Mouse (Mus musculus): ENCODE measurements around the gene Slc2a13. TPM values are rescaled to one million over a fixed set of nuclear protein-coding genes. Genes with fewer than 3 reads are reported as not detected.
A peak's percentile ranks its signal among the peaks of the same experiment; 100 is the strongest.

Slc2a13 gene
- polyA plus RNA-seq, 1 experiment from 2014 or later = 0.13 TPM

GRCm38 (mm10) chr15:91263926-91264325, 309.1 kb downstream of the Slc2a13 start:
- peaks cover 26% of the 10 kb centered on the region for H3K4me1 ChIP-seq (replicated peaks)
- no peak overlapping the region for H3K27ac ChIP-seq
- ATAC-seq (ENCODE audit: low read depth) (no peak), DNase-seq (no peak)
- H3K4me2 ChIP-seq = no peak overlapping the region
- WGBS (ENCODE audit: insufficient replicate concordance) = 70% methylated on average over 1 of the region's 1 CpGs
- no peaks in the 10 kb centered on the region for H3K27me3 ChIP-seq
- no peaks in the 10 kb centered on the region for H3K36me3 ChIP-seq
- no peak overlapping the region for H3K4me3 ChIP-seq (replicated peaks)
- H3K9ac ChIP-seq = no peak overlapping the region
- no peaks in the 10 kb centered on the region for H3K9me3 ChIP-seq (replicated peaks)

- no peaks in the 10 kb centered on the region for H3K9me3 ChIP-seq (replicated peaks)
- WGBS (ENCODE audit: insufficient replicate concordance) = 28% methylated on average over 5 of the region's 5 CpGs
- H3K27ac ChIP-seq = 0 out of 2 replicates have a peak overlapping the region, but pooled peaks have one; percentile 19
- H3K27me3 ChIP-seq = no peaks in the 10 kb centered on the region
- peak; percentile 43 for DNase-seq
- no peak overlapping the region for H3K9ac ChIP-seq
- no peaks in the 10 kb centered on the region for H3K36me3 ChIP-seq
- peak; percentile 99 for ATAC-seq (ENCODE audit: low read depth)
- no peak overlapping the region for H3K4me2 ChIP-seq
- no peak overlapping the region for H3K4me3 ChIP-seq (replicated peaks)
- H3K4me1 ChIP-seq (replicated peaks) = peaks cover 33% of the 10 kb centered on the region
These were observed 312.5 kb downstream of the Slc2a13 start for GRCm38 (mm10) chr15:91260578-91260977.

- DNase-seq = no peak
- Histone ChIP-seq H3K36me3 (no peaks in the 10 kb centered on the region), H3K27me3 (no peaks in the 10 kb centered on the region), H3K4me1 (replicated peaks) (peaks cover 40% of the 10 kb centered on the region), H3K9ac (no peak overlapping the region), H3K27ac (no peak overlapping the region), H3K4me2 (no peak overlapping the region), H3K4me3 (replicated peaks) (no peak overlapping the region), H3K9me3 (replicated peaks) (no peaks in the 10 kb centered on the region)
- ATAC-seq (ENCODE audit: low read depth) = no peak
- WGBS (ENCODE audit: insufficient replicate concordance) = 83% methylated on average over 11 of the region's 11 CpGs
These were observed 315.9 kb downstream of the Slc2a13 start for GRCm38 (mm10) chr15:91257140-91257539.

GRCm38 (mm10) chr15:91255308-91255707, 317.8 kb downstream of the Slc2a13 start:
- H3K4me3 ChIP-seq (replicated peaks) = no peak overlapping the region
- H3K27me3 ChIP-seq = no peaks in the 10 kb centered on the region
- 77% methylated on average over 2 of the region's 2 CpGs for WGBS (ENCODE audit: insufficient replicate concordance)
- no peak overlapping the region for H3K4me2 ChIP-seq
- DNase-seq (no peak), ATAC-seq (ENCODE audit: low read depth) (no peak)
- no peak overlapping the region for H3K27ac ChIP-seq
- H3K4me1 ChIP-seq (replicated peaks) = peaks cover 41% of the 10 kb centered on the region
- no peak overlapping the region for H3K9ac ChIP-seq
- no peaks in the 10 kb centered on the region for H3K36me3 ChIP-seq
- H3K9me3 ChIP-seq (replicated peaks) = no peaks in the 10 kb centered on the region

GRCm38 (mm10) chr15:91252956-91253355, 320.1 kb downstream of the Slc2a13 start:
- Histone ChIP-seq H3K4me2 (no peak overlapping the region), H3K4me1 (replicated peaks) (peaks cover 30% of the 10 kb centered on the region), H3K36me3 (no peaks in the 10 kb centered on the region), H3K27me3 (no peaks in the 10 kb centered on the region), H3K4me3 (replicated peaks) (no peak overlapping the region), H3K27ac (no peak overlapping the region), H3K9me3 (replicated peaks) (no peaks in the 10 kb centered on the region), H3K9ac (no peak overlapping the region)
- ATAC-seq (ENCODE audit: low read depth) (no peak), DNase-seq (no peak)
- WGBS (ENCODE audit: insufficient replicate concordance) = 42% methylated on average over 8 of the region's 8 CpGs

- H3K4me3 ChIP-seq (replicated peaks) = no peak overlapping the region
- peak overlapping the region; percentile 83 for H3K27ac ChIP-seq
- ATAC-seq (ENCODE audit: low read depth) = peak; percentile 99
- WGBS (ENCODE audit: insufficient replicate concordance) = 40% methylated on average over 9 of the region's 9 CpGs
- DNase-seq = peak; percentile 47
- no peaks in the 10 kb centered on the region for H3K27me3 ChIP-seq
- no peaks in the 10 kb centered on the region for H3K36me3 ChIP-seq
- H3K4me2 ChIP-seq = peak overlapping the region; percentile 53
- peak overlapping the region; percentile 63 for H3K9ac ChIP-seq
- H3K4me1 ChIP-seq (replicated peaks) = peaks cover 28% of the 10 kb centered on the region
- no peaks in the 10 kb centered on the region for H3K9me3 ChIP-seq (replicated peaks)
These were observed 321.3 kb downstream of the Slc2a13 start for GRCm38 (mm10) chr15:91251544-91252408.

GRCm38 (mm10) chr15:91250815-91251214, 322.2 kb downstream of the Slc2a13 start:
- Histone ChIP-seq H3K36me3 (no peaks in the 10 kb centered on the region), H3K27ac (no peak overlapping the region), H3K27me3 (no peaks in the 10 kb centered on the region), H3K4me2 (no peak overlapping the region), H3K4me1 (replicated peaks) (peaks cover 28% of the 10 kb centered on the region), H3K9me3 (replicated peaks) (no peaks in the 10 kb centered on the region), H3K9ac (no peak overlapping the region), H3K4me3 (replicated peaks) (no peak overlapping the region)
- no peak for DNase-seq
- ATAC-seq (ENCODE audit: low read depth) = no peak
- 71% methylated on average over 6 of the region's 6 CpGs for WGBS (ENCODE audit: insufficient replicate concordance)

- no peak for DNase-seq
- Histone ChIP-seq H3K27ac (no peak overlapping the region), H3K36me3 (no peaks in the 10 kb centered on the region), H3K4me3 (replicated peaks) (no peak overlapping the region), H3K27me3 (no peaks in the 10 kb centered on the region), H3K4me1 (replicated peaks) (peaks cover 3% of the 10 kb centered on the region; the same call in 1 of the 2 replicates), H3K9ac (no peak overlapping the region), H3K9me3 (replicated peaks) (no peaks in the 10 kb centered on the region), H3K4me2 (no peak overlapping the region)
- WGBS (ENCODE audit: insufficient replicate concordance) = 77% methylated on average over 3 of the region's 3 CpGs
- ATAC-seq (ENCODE audit: low read depth) = peak; percentile 77
These were observed 332.3 kb downstream of the Slc2a13 start for GRCm38 (mm10) chr15:91240683-91241335.

- Histone ChIP-seq H3K36me3 (no peaks in the 10 kb centered on the region), H3K4me3 (replicated peaks) (no peak overlapping the region), H3K27ac (no peak overlapping the region), H3K4me2 (no peak overlapping the region), H3K27me3 (no peaks in the 10 kb centered on the region), H3K9me3 (replicated peaks) (no peaks in the 10 kb centered on the region), H3K9ac (no peak overlapping the region), H3K4me1 (replicated peaks) (peaks cover 3% of the 10 kb centered on the region; the same call in 1 of the 2 replicates)
- DNase-seq = no peak
- no peak for ATAC-seq (ENCODE audit: low read depth)
- 39% methylated on average over 5 of the region's 5 CpGs for WGBS (ENCODE audit: insufficient replicate concordance)
These were observed 335.8 kb downstream of the Slc2a13 start for GRCm38 (mm10) chr15:91237294-91237693.
